Mouse (Mus musculus): ENCODE results near the gene Coro1a.

DNA sequence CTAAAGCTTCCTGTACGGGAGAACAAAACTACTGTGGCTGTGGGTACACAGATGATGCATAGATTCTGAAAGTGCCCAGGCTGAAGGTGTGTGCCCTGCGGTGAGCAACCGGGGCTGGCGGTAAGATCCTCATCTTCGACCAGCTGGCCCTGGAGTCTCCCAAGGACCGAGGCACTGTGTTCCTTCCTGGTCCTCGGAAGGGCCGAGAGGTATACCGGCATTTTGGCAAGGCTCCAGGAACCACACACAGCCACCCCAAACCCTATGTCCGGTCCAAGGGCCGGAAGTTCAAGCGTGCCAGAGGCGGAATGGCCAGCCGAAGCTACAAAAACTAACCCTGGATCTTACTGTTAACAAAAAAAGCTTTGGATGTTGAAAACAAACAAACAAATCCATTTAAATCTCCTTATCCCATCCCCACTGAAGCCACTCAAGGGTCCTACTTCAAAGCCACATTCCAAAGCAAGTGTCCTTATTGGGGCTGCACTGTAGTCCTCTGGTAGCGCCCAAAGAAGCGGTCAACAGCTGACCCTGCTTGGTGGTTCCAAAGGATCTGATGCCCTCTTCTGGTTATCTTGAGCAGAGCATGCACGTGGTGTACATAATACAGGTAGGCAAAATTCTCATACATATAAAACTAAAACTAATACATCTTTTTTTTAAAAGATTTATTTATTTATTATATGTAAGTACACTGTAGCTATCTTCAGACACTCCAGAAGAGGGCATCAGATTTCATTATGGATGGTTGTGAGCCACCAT lies 42.2 kb upstream of the Coro1a start:
- TF ChIP-seq HCFC1 (IDR thresholded peaks at IDR 0.05; ENCODE audit: borderline replicate concordance, insufficient read depth, low read length), result no peak
- TF ChIP-seq CHD2 (IDR thresholded peaks at IDR 0.05; ENCODE audit: low read depth, low read length), result no peak
- no peak for TF ChIP-seq ZNF384 (IDR thresholded peaks at IDR 0.05; ENCODE audit: low read depth, low read length)
- no peak for TF ChIP-seq MAFK (IDR thresholded peaks at IDR 0.05; ENCODE audit: insufficient read depth, low read depth, low read length)
- no peak for TF ChIP-seq ZC3H11A (IDR thresholded peaks at IDR 0.05; ENCODE audit: borderline replicate concordance, low read depth, low read length)
